Mouse (Mus musculus): Measurements from ENCODE around the gene Morn4.
A peak's percentile ranks its signal among the peaks of the same experiment; 100 is the strongest.
"Not testable (repeated sequence)": the region's sequence is repeated elsewhere in the genome, so short reads cannot be mapped to it uniquely, and the experiment has no call there.

Morn4 gene

DNA sequence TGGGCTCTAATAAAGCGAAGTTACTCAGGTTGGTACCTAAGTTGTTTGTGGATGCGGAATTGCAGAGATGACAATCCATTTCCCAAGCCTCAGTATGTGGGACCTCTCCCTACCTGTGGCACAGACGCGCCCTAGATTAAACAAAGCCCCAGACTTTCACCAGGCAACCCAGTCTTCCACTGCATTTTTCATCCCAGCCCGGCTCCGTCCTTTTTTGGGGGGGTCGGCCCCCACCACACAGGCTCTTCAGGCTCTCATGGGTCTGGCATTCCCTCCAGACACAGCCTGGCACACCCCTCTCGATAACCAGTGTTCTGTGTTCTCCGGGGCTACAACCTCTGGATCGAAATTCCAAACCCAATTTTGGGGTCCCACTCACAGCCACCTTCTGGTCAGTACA lies 467 bp downstream of the Morn4 start:
- DNase-seq (ENCODE audit: low spot score in 2 of 2) = no peak

DNA sequence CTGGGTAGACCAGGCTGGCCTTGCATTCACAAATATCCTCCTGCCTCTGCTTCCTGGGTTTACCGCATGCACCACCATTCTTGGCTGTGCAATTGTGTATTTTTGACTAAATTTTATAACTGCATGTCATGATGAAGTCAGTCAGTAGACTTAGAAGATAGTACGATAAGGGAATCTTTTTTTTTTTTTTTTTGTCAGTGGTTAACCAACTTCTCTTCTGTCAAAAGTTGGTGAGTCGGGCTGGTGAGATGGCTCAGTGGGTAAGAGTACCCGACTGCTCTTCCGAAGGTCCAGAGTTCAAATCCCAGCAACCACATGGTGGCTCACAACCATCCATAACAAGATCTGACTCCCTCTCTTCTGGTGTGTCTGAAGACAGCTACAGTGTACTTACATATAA lies 4.5 kb downstream of the Morn4 start:
- not testable (repeated sequence) for DNase-seq (ENCODE audit: low spot score in 2 of 2)

DNA sequence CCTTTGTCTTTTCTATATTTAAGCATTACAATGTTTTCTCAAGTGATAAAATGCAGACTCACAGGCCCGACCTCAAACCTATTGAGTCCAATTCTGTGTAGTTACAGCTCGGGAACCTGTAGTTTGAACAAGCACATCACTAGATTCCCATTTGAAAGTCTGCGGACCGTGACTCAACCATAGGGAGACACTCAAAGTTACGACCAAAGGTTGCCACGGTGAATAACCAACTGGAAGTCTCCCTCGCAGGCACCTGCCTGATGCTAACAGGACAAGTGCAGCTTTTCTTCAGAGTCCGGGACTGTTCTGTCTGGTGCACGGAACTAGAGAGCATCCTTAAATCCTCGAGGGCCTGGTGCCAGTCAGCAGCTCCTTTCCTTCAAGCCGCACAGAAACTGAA lies 5.7 kb downstream of the Morn4 start:
- no peak for DNase-seq (ENCODE audit: low spot score in 2 of 2)

DNA sequence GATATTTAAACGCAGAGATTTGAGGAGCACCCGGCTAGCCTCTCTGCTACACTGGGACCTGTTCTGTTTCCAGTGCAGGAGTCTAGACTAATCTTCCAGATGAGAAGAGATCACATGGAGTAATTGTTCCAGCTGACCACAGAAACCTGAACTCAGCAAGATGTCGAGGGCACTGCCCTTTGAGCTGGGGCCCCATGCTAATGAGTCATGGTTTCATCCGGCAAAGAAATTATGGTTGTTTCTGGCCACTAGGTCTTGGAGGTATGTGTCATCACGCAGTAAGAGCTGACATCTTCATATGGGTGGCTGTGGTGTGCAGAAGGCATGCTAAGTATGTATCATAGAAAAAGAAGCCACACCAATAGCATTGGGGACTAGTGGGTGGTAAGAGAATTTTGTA lies 6.2 kb downstream of the Morn4 start:
- DNase-seq (ENCODE audit: low spot score in 2 of 2) = no peak

DNA sequence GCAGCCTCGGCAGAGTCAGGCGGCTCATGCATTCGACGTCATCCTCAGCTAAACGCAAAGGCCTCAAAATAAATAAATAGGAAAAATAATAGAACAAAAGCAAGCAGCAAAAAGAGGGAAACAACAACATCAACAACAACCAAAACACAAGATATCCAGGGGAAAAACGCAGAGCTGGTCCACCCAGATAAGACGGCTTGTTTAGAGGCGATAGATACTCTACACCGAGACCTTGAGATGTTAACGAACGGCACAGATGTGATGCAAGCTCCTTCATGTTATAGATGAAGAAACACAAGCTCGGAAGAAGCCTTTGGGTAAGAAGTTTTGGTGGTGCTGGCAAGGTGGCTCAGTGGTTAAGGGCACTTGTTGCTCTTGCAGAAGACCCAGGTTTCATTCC lies 7.2 kb downstream of the Morn4 start:
- DNase-seq (ENCODE audit: low spot score in 2 of 2) = no peak

DNA sequence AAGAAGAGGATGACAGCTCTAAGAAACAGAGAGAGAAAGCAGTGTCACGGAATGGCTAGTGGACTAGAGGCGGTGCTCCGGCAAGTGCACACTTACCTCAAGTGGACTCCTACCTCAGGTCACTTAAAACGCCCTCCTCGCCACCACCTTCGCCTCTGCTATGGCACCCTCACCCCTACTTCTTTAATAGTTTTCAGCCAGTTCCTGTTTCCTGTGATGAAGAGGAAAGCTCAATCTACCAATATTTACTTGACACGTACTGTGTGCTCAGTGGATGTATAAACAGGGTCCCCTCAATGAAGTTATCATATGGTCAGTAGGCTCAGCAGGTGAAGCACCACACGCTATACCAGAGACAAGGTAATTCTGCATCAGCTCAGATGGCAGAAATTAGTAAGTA lies 7.6 kb downstream of the Morn4 start:
- DNase-seq (ENCODE audit: low spot score in 2 of 2) = no peak

DNA sequence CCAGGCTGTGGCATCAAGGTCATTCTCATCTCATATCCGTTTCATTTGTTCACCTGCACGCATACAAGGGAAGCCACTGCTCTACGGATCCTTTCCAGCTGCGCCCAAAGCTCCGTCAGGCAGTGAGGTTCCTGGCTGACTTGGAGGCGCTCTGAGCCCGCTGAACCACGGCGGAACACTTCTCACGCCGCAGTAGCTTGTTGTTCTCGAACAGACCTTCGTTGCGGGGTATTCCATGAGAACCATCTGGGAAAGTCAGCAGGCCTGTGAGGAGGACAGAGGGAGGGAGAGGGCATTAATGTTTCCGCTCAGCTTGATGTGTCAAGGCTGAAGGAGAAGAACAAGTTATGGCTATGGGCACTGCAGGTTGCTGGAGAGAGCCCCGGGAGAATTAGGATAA lies 10.2 kb downstream of the Morn4 start:
- no peak for DNase-seq (ENCODE audit: low spot score in 2 of 2)

DNA sequence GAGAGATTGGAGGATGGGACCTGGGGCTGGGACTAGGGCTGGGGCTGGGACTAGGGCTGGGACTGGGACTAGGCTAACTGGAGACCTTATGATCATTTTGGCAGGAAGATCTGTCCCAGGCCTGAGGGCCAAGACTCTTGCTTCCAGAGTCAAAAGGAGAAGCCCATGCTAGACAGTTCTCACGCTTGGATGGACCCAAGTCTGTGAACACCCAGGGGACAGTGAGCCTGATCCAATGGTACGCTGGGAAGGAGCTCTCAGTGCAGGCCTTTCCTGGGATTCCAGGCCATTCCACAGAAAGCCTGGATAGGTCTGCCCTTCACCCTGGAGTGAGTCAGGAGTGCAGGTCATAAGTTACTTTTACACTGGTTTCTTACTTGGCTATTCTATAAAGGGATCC lies 11.1 kb downstream of the Morn4 start:
- DNase-seq (ENCODE audit: low spot score in 2 of 2) = no peak

DNA sequence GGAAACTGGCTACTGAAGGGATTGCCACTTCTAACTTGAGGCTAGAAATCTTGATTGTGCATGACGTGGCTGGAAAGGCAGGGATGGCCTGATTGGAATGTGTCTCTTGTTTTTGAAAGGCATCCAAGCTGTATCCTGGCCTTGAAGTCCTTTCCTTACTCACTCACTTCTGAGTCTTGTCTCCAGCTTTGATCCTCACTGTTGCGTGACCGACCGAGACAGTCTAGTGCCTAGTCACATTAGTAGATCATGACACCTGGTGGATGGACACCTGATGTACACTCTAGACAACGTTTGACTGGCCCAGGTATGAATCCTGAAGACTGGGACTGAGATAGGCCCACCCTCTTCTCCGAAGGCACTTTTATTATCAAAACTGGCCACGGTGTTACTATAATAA lies 13.4 kb downstream of the Morn4 start:
- DNase-seq (ENCODE audit: low spot score in 2 of 2) = no peak

DNA sequence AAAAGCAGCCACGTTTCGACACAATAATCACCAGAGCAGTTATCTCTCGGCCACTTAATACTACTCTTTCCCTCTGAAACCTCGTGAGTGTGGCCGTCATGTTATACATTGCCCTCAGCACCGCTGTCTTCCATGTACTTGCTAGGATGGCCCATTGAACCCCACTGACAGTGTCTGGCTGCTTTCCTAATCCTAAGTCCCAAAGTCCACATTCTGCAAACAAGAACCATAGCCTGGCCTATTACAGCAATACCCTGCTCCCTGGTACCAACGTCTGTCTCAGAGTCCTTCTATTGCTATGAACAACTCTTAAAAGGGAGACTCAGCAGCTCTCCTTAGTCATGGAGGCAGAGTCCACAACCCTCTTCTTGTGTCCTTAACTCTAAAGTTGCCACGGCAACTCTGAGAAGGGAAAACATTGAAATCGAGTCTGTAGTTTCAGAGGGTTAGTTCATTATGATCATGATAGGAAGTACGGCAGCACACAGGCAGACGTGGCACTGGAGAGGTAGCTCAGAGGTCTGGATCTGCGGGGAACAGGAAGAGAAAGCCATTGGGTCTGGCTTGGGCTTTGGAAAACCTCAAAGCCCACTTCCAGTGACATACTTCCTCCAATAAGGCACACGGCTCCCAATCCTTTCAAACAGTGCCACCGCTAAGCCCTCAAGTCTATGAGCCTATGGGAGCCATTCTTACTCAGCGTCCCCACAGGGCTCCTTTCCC lies 14.1 kb downstream of the Morn4 start:
- DNase-seq (ENCODE audit: low spot score in 2 of 2) = no peak

DNA sequence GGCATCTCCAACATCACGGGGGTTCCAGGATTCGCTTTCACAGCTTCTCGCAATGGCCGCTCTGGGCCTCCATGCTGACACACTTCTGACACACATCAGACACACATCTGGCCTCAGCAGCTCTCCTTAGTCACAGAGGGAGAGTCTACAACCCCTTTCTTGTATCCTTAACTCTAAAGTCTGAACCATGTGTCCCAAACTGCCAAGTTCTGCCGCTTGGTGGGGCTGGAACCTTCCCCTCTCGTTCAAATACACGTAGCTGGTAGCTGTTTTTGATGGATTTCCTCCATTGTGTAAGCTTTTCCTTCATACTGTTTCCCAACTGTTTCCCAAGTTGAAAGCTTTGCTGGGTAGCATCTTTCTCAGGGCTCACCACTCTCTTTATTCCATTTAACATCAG lies 14.9 kb downstream of the Morn4 start:
- DNase-seq (ENCODE audit: low spot score in 2 of 2) = no peak

DNA sequence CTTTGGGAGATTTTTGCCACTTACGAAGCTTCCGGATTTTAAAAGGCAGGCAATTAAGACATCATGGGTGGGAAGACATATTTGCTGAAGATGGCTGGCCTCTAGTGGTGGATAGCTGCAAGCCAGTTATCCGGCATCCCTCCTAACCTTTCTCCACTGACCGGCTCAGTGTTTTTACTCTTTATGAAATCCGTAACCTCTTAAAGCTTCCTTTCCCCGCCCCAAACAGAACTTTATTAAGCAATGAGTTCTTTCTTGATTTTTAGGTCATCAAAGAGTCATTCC lies 17.0 kb downstream of the Morn4 start:
- no peak for DNase-seq (ENCODE audit: low spot score in 2 of 2)

DNA sequence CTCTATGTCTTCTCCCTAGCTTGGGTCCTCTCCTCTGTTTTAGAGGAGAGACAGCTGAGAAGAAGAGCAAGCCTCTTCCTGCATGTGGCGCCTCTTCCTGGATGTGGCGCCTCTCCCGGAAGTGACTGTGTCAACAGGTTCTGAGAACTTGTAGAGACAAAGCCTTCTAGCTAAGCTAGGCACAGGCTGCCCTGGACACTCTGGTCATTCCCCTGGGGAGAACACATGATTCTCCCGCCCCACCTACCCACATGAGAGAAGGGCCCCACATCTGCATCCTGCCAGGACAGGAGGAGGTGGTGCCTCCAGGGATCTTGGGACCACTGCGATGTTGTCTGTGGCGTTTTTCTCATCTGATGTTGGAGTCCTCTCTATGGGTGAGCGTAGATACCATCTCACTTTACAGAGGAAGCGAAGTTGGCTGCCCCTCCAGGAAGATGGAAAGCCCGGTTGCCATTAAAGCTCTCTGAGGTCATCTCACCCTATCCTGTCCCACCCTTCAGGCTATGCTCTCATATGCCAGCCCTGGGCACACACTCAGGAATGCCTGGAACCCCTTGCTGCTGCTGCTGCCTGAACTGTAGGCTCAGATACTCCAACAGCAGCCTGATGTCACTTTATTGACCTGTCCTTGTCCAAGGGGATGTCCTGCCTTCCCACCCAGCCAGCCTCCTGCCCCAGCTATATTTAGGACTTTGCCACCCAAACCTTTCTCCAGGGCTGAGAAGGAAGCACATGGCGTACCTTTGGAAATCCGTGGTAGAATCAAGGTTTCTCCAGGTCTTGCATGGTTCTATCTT lies 17.5 kb downstream of the Morn4 start:
- DNase-seq (ENCODE audit: low spot score in 2 of 2) = no peak

DNA sequence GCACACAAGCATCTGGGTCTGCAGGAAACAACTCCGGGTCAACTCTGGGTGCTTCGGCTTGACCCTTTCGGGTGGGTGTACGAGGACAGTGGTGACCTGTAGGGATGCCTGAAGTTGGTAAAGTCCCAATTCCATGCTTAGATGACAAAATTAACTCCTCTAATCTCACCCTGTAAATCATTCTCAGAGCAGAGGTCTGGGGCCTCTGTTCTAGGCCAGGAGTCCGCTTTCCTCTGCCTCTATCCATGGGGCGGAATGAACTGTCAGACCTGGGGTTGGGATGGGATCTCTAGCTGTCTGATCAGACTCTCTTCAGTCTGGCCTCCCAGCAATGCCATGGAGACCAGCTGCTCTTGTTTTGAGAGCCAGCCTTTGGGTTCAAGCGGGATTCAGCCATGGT lies 24.7 kb downstream of the Morn4 start:
- DNase-seq (ENCODE audit: low spot score in 2 of 2) = no peak

DNA sequence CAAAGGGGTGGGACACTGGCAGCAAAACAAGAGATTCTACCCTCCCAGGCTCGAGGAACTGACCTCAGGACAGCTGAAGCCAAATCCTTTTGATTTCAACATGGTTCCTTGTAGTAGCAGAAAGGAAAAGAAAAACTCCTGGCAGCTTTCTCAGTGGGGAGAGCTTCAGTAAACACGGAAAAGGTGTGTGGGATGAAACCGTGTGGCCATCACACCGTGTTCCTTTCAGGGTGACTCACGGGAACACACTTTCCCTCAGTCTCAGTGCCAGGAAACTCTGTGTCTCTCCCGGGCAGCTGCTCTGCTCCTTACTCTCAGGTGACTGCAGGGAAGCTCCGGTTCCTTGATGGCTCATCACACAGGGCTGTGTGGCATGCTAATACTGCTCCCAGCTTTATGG lies 27.7 kb downstream of the Morn4 start:
- no peak for DNase-seq (ENCODE audit: low spot score in 2 of 2)

DNA sequence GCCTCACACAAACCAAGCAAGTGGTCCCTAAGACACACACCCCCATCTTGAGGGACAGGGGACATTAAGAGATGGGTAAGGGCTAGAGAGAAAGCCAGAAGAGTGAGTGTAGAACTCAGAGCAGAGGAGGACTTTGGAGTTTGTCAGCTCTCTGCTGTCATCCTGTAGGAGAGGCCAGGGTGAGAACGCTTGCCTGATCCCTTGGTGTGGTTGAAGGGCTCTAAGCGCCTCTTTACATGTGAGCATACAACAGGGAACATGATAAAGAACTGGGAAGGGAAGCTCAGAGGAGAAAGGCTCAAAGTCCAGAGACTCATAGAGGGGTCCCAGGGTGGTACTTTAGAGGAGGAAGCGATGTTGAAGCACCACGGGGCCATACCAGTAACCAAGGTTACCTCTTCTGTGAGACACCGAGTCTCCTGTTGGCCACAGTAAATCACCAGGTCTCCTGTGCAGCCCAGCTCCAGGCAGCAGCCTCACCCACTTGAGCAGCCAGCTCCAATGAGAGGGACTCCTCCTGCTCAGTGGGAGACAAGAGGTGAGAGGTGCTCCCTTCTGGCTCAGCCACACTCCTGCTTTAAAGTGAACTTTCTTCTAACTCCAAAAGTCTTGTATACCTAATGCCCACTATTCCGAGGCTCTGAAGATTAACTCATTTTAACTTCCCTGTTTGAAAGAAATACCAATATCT lies 29.3 kb downstream of the Morn4 start:
- no peak for DNase-seq (ENCODE audit: low spot score in 2 of 2)

DNA sequence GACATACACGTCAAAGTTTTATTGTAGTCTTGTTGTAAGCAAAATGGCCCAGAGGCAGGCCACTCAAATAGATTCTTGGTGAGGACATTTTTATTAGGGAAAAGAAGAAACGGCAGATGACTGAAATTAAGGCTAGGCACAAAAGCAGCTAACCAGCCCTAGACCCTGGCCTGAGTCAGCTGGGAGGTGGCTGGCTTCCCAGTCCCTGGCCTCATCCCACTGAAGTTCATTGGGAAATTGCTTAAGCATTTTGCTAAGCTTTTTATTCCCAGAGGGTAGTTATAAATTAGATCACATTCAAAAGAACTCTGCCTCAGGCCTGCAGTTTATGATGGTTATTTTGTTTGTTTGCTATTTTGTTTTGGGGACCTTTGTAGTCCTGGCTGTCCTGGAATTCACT lies 30.3 kb downstream of the Morn4 start:
- DNase-seq (ENCODE audit: low spot score in 2 of 2) = no peak

DNA sequence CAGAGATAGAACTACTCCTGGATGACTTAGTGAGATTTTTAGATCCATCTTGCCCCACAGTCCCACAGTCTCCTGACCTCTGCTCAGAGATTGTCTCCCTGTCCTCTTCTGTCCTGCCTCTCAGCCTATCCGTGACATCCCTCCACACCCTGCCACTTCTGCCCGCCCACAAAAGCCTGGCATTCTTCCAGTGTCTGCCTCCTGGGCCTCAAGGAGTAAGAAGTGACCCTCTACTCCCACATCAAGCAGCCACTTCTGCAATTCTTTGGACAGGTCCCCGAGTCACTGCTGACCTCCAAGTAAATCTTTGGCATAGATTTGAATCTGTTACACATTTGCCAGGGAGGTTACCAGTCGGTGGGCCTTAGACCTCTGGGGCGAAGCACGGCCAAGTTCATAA lies 31.9 kb downstream of the Morn4 start:
- DNase-seq (ENCODE audit: low spot score in 2 of 2) = no peak

DNA sequence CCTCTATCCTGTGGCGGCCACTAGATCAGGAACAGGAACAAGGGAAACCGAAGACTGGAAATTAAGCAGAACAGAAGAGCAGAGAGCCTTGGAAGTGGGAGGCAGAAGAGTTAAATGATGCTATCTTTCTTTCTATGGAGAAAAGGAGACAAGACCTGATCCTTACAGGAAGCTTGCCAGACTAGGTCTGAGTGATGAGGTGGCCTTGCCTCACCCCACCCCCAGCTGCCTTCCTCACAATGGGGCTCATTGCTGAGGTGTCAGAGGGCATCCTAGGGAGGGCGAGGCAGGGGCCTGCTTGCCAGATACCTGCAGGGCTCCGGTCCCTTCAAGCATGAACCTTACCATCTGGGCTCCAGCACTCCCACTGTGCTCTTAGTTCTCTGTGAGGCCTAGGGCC lies 34.2 kb downstream of the Morn4 start, which contains the start of gene 4933411K16Rik:
Gene 4933411K16Rik (plus strand): TSS at position 301 of the 400 bp plus-strand sequence.
- DNase-seq (ENCODE audit: low spot score in 2 of 2) = no peak

DNA sequence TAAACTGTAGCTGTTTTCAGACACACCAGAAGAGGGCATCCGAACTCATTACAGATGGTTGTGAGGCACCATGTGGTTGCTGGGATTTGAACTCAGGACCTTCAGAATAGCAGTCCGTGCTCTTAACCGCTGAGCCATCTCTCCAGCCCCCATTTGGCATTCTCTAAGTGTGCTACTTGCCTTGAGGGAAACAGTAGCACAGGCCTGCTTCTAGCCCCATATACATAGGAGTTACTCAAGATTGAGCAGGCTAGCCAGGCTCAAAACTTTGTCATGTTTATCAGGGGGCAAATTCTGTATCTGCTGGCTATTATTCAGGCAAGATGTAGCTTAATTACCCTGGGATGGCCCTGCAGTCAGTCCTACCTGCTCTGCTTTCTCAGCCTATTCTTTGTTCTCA lies 34.8 kb downstream of the Morn4 start:
- no peak for DNase-seq (ENCODE audit: low spot score in 2 of 2)

DNA sequence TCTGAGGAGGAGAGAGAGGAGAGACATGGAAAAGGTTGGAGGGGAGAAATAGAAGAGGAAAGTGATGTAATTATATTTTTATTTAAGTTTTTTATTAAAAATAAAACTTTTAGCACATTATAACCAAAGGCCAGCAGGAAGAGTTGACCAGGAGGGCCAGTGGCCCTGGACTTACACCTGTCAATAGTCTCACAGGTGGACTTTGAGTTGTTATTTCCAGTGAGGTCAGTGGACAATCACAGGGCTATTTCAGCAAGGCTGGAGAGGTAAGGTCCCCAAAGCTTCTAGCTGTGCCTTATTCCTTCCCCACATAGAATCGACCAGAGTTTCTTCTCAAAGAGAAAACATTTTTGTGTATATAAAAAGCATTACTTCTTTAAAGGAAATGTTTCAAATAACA lies 35.9 kb downstream of the Morn4 start:
- no peak for DNase-seq (ENCODE audit: low spot score in 2 of 2)

DNA sequence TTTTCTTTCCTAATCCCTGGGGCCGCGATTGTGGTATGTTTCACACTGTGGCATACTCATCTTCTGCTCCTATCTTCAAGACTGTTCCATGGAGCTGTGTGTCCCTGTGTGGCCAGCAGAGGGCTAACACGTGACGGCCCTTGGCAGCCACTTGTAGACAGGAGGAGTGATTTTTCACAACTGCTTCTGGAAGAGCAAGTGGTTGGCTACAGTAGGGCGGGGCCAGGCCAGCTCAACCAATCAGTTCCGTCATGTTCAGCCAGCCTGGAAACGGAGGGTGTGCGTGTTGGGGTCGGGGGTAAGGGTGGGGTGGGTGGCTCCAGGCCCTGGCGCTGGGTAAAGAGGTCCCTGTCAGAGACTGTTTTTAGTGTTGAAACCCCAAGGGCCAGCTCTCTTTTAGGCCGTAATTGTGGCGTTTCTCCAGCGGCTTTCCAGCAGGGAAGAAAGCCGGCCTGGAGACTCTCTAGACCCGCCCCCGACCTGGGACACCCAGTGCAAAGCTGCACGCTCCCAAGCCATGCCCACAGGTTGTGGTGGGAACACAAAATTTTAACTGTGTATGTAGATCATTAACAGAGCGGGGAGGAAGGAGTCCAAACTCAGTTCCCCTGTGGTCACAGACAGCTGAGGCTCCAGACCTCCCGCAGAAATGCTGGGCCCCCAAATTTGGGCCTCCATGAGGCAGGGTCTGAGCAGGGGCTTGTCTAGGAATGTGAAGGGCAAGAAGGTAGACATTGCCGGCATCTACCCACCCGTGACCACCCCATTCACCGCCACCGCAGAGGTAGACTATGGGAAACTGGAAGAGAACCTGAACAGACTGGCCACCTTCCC lies 40.7 kb downstream of the Morn4 start, which contains the start of gene Hoga1:
Gene Hoga1 (plus strand): TSS at position 342 of the 834 bp plus-strand sequence.
- DNase-seq (ENCODE audit: low spot score in 2 of 2) = peak in 1 of 2 experiments; percentile 28

Measured in frontal cortex, postnatal 25 days (tissue).